In genomic region chr12:110888106-110888505, GRCm38 (mm10) we compare ENCODE assay signal across 9 mouse cellular contexts. TPM values are rescaled to one million over a fixed set of nuclear protein-coding genes. Genes with fewer than 3 reads are reported as not detected.
DNase-seq lines count a peak whose midpoint lies in the region; ATAC-seq and TF ChIP-seq lines count a peak whose summit lies in the region.
"Had no signal": no experiment of that assay in that cellular context is flagged by ENCODE, and none has a peak within 500 bp of the region (broad histone marks: within the 10 kb centered on the region; RNA-seq: fewer than 3 reads in every experiment).

No protein-coding gene starts in this region.

- peaks cover 12% of the 10 kb centered on the region for H3K36me3 ChIP-seq in heart, embryonic 10.5 days
- H3K36me3 ChIP-seq in CH12.LX (replicated peaks in 1 of 2; ENCODE audit: control insufficient read depth in 1 of 2, insufficient read depth in 1 of 2, low read length in 1 of 2) = peaks cover 13 to 39% of the 10 kb centered on the region in 2 experiments
- 0 out of 2 replicates have a peak, but pooled peaks cover 3% of the 10 kb centered on the region for H3K36me3 ChIP-seq in forebrain, postnatal 0 days (ENCODE audit: insufficient read depth)
- peaks cover 6% of the 10 kb centered on the region for H3K36me3 ChIP-seq in liver, postnatal 0 days (replicated peaks; ENCODE audit: insufficient read depth, low read length)

- H3K4me2 ChIP-seq in CH12.LX (ENCODE audit: insufficient read depth, low read depth, poor library complexity, severe bottlenecking) = peak overlapping the region; percentile 92
- H3K4me2 ChIP-seq in forebrain, postnatal 0 days (ENCODE audit: low read depth) = peak overlapping the region; percentile 68
- H3K4me2 ChIP-seq in liver, postnatal 0 days (ENCODE audit: low read depth, low read length) = peak overlapping the region; percentile 94

- WGBS in heart, embryonic 10.5 days = 35% methylated on average over 12 of the region's 12 CpGs
- WGBS in forebrain, postnatal 0 days = 44% methylated on average over 12 of the region's 12 CpGs
- WGBS in liver, postnatal 0 days (ENCODE audit: insufficient replicate concordance) = 18% methylated on average over 12 of the region's 12 CpGs

- intact Hi-C loops in heart, postnatal 36 days (cut with DNase I) = loop anchor here (5.0 kb wide), 1 partner anchor 89 kb away; the partner anchor contains the start of gene Ankrd9

- peak overlapping the region; percentile 76 for H3K9ac ChIP-seq in CH12.LX (ENCODE audit: insufficient read depth, low read depth)
- H3K9ac ChIP-seq in forebrain, postnatal 0 days = peak overlapping the region; percentile 90
- H3K9ac ChIP-seq in liver, postnatal 0 days (replicated peaks) = peak overlapping the region; percentile 86

- DNase-seq in heart, embryonic 10.5 days (ENCODE audit: low spot score) = no peak
- no peak for DNase-seq in heart, postnatal 36 days
- DNase-seq in CH12.LX (ENCODE audit: extremely low read depth) (peak; percentile 32), adipocyte (ENCODE audit: low spot score) (no peak)
- DNase-seq in forebrain, postnatal 0 days = no peak
- no peak for DNase-seq in liver, postnatal 0 days
- DNase-seq in spleen, postnatal 36 days (ENCODE audit: low spot score in 2 of 2) = no peak
- DNase-seq in gastrocnemius, adult 18-20 months (ENCODE audit: low spot score) = no peak
- DNase-seq: lung, postnatal 10 days had no signal

- H3K4me3 ChIP-seq in heart, embryonic 10.5 days = peak overlapping the region; percentile 92
- peak overlapping the region; percentile 64 to 98 (median 98) for H3K4me3 ChIP-seq in CH12.LX (replicated peaks in 1 of 3; ENCODE audit: low read depth in 2 of 3, low read length in 2 of 3, poor library complexity in 1 of 3)
- H3K4me3 ChIP-seq in forebrain, postnatal 0 days (ENCODE audit: low read depth, low read length) = peak overlapping the region; percentile 86
- peak overlapping the region; percentile 80 for H3K4me3 ChIP-seq in liver, postnatal 0 days (ENCODE audit: low read depth, low read length)

- no peak for TF ChIP-seq POLR2A in CH12.LX (IDR thresholded peaks at IDR 0.05; ENCODE audit: low read depth, low read length)

- no peak for TF ChIP-seq CTCF in CH12.LX (conservative IDR thresholded peaks at IDR 0.05 in 1 of 2, IDR thresholded peaks at IDR 0.05 in 1 of 2; ENCODE audit: low read depth in 2 of 2, low read length in 2 of 2)
- no peak for TF ChIP-seq CTCF in forebrain, postnatal 0 days (IDR thresholded peaks at IDR 0.05; ENCODE audit: low read depth)
- TF ChIP-seq CTCF in liver, postnatal 0 days (IDR thresholded peaks at IDR 0.05; ENCODE audit: low read depth) = no peak

- in situ Hi-C loops in CH12.LX (cut with MboI; ENCODE audit: low pct_ligation_motif_present, low pct_unique_long_range_greater_than_20kb, low sequenced_read_pairs) = no loop called here

- peaks cover 19% of the 10 kb centered on the region for H3K4me1 ChIP-seq in heart, embryonic 10.5 days
- peaks cover 8 to 30% of the 10 kb centered on the region in 2 experiments for H3K4me1 ChIP-seq in CH12.LX (ENCODE audit: control insufficient read depth in 1 of 2, insufficient read depth in 2 of 2)
- H3K4me1 ChIP-seq in forebrain, postnatal 0 days (ENCODE audit: insufficient read depth) = peaks cover 7% of the 10 kb centered on the region; the same call in 1 of the 2 replicates
- peaks cover 18% of the 10 kb centered on the region for H3K4me1 ChIP-seq in liver, postnatal 0 days (ENCODE audit: insufficient read depth)

- H3K27ac ChIP-seq in heart, embryonic 10.5 days = peak overlapping the region; percentile 95
- H3K27ac ChIP-seq in CH12.LX (ENCODE audit: insufficient read depth, low read depth) = 0 out of 2 replicates have a peak overlapping the region, but pooled peaks have one; percentile 22
- peak overlapping the region; percentile 54 for H3K27ac ChIP-seq in forebrain, postnatal 0 days (ENCODE audit: low read depth, low read length)
- H3K27ac ChIP-seq in liver, postnatal 0 days (ENCODE audit: low read depth) = peak overlapping the region; percentile 71

- no peaks in the 10 kb centered on the region for H3K9me3 ChIP-seq in heart, embryonic 10.5 days
- H3K9me3 ChIP-seq in CH12.LX (replicated peaks; ENCODE audit: low read length) = peaks cover 5% of the 10 kb centered on the region
- no peaks in the 10 kb centered on the region for H3K9me3 ChIP-seq in forebrain, postnatal 0 days (ENCODE audit: low read length)
- no peaks in the 10 kb centered on the region for H3K9me3 ChIP-seq in liver, postnatal 0 days (ENCODE audit: low read length)

- peaks cover 28% of the 10 kb centered on the region for H3K79me2 ChIP-seq in CH12.LX (replicated peaks; ENCODE audit: control insufficient read depth, extremely low read depth, insufficient read depth, poor library complexity, severe bottlenecking)

- dilution Hi-C loops in CH12.LX (cut with MboI; ENCODE audit: extremely low pct_ligation_motif_present, extremely low pct_unique_long_range_greater_than_20kb, low sequenced_read_pairs) = no loop called here

- no peak for ATAC-seq in forebrain, postnatal 0 days
- no peak for ATAC-seq in liver, postnatal 0 days

- TF ChIP-seq RAD21 in CH12.LX (IDR thresholded peaks at IDR 0.05; ENCODE audit: low read depth, low read length) = no peak

- TF ChIP-seq EP300 in CH12.LX (IDR thresholded peaks at IDR 0.05; ENCODE audit: low read length) = no peak
- no peak for TF ChIP-seq EP300 in liver, postnatal 0 days (IDR thresholded peaks at IDR 0.05; ENCODE audit: low read depth)

- H3K27me3 ChIP-seq in heart, embryonic 10.5 days (ENCODE audit: insufficient read depth, poor library complexity, severe bottlenecking) = no peaks in the 10 kb centered on the region
- H3K27me3 ChIP-seq in CH12.LX (replicated peaks) = no peaks in the 10 kb centered on the region
- H3K27me3 ChIP-seq in forebrain, postnatal 0 days (ENCODE audit: insufficient read depth, low read length) = no peaks in the 10 kb centered on the region
- H3K27me3 ChIP-seq in liver, postnatal 0 days (ENCODE audit: insufficient read depth, low read length) = no peaks in the 10 kb centered on the region

TF ChIP-seq in CH12.LX, 34 proteins besides CTCF, POLR2A, EP300 and RAD21:
- no peak for TF ChIP-seq JUND (conservative IDR thresholded peaks at IDR 0.05; ENCODE audit: low read depth, low read length)
- TF ChIP-seq SIN3A (IDR thresholded peaks at IDR 0.05; ENCODE audit: low read length) = 0 out of 2 replicates have a peak, but pooled peaks have one; percentile 12

RNA-seq across cellular contexts. Expression of gene Cinp, which starts 0.8 kb away (rescaled TPM):
- 83.6 and 94.5 TPM in 2 replicates for polyA plus RNA-seq in heart, embryonic 10.5 days (2016; fragmentation: Nextera tagmentation; extraction: Ambion mirVana)
- total RNA-seq in heart, postnatal 36 days (2021) = 10 to 100 TPM; 34.2 to 34.8 TPM
- total RNA-seq in CH12.LX (2012; rRNA removed) (135 and 161 TPM in 2 replicates), CH12.LX (2014; rRNA removed) (164 and 167 TPM in 2 replicates)
- 114 and 131 TPM in 2 replicates for polyA plus RNA-seq in CH12.LX (2012; ENCODE audit: insufficient read length, low read depth)
- total RNA-seq in forebrain, postnatal 0 days (2014; rRNA removed) = 93.6 and 116 TPM in 2 replicates
- 82.2 and 92.3 TPM in 2 replicates for polyA plus RNA-seq in forebrain, postnatal 0 days (2015; fragmentation: Nextera tagmentation; extraction: Ambion mirVana)
- 30.6 and 34.2 TPM in 2 replicates for polyA plus RNA-seq in liver, postnatal 0 days (2015; fragmentation: Nextera tagmentation; extraction: Ambion mirVana)
- 10 to 100 TPM; 20.8 to 24.9 TPM for total RNA-seq in gastrocnemius, adult 18-20 months (2021)

RNA-seq across cellular contexts. Expression of gene Tecpr2, which starts 1.0 kb away (rescaled TPM):
- polyA plus RNA-seq in heart, embryonic 10.5 days (2016; fragmentation: Nextera tagmentation; extraction: Ambion mirVana) = 3.9 and 4.1 TPM in 2 replicates
- 1 to 10 TPM; 5.1 to 5.6 TPM for total RNA-seq in heart, postnatal 36 days (2021)
- total RNA-seq in CH12.LX (2012; rRNA removed) (6.7 and 7.5 TPM in 2 replicates), CH12.LX (2014; rRNA removed) (2.6 and 3.1 TPM in 2 replicates)
- polyA plus RNA-seq in CH12.LX (2012; ENCODE audit: insufficient read length, low read depth) = 2.8 and 2.9 TPM in 2 replicates
- 20.8 and 25.6 TPM in 2 replicates for total RNA-seq in forebrain, postnatal 0 days (2014; rRNA removed)
- polyA plus RNA-seq in forebrain, postnatal 0 days (2015; fragmentation: Nextera tagmentation; extraction: Ambion mirVana) = 3.4 and 5.6 TPM in 2 replicates
- polyA plus RNA-seq in liver, postnatal 0 days (2015; fragmentation: Nextera tagmentation; extraction: Ambion mirVana) = 0.63 and 1.1 TPM in 2 replicates
- total RNA-seq in gastrocnemius, adult 18-20 months (2021) = 1 to 10 TPM; 2.4 to 2.9 TPM

RNA-seq across cellular contexts. Expression of gene Zfp839, which starts 38.1 kb away (rescaled TPM):
- 4.6 and 6.1 TPM in 2 replicates for polyA plus RNA-seq in heart, embryonic 10.5 days (2016; fragmentation: Nextera tagmentation; extraction: Ambion mirVana)
- total RNA-seq in heart, postnatal 36 days (2021) = 10 to 100 TPM; 11.1 to 11.7 TPM
- total RNA-seq in CH12.LX (2012; rRNA removed) (7.8 and 9.1 TPM in 2 replicates), CH12.LX (2014; rRNA removed) (3.7 and 3.8 TPM in 2 replicates)
- polyA plus RNA-seq in CH12.LX (2012; ENCODE audit: insufficient read length, low read depth) = 8.1 and 9.2 TPM in 2 replicates
- total RNA-seq in forebrain, postnatal 0 days (2014; rRNA removed) = 4.5 and 5.9 TPM in 2 replicates
- polyA plus RNA-seq in forebrain, postnatal 0 days (2015; fragmentation: Nextera tagmentation; extraction: Ambion mirVana) = 0.63 and 2.4 TPM in 2 replicates
- polyA plus RNA-seq in liver, postnatal 0 days (2015; fragmentation: Nextera tagmentation; extraction: Ambion mirVana) = 1.1 and 1.8 TPM in 2 replicates
- 1 to 10 TPM; 6.8 to 8.0 TPM for total RNA-seq in gastrocnemius, adult 18-20 months (2021)

RNA-seq across cellular contexts. Expression of gene Mok, which starts 47.4 kb away (rescaled TPM):
- 3.8 and 4.3 TPM in 2 replicates for polyA plus RNA-seq in heart, embryonic 10.5 days (2016; fragmentation: Nextera tagmentation; extraction: Ambion mirVana)
- total RNA-seq in heart, postnatal 36 days (2021) = 1 to 10 TPM in 1 of 2 experiments, under 1 TPM in 1; 0.75 to 1.1 TPM
- total RNA-seq in CH12.LX (2012; rRNA removed) (5.5 and 9.8 TPM in 2 replicates), CH12.LX (2014; rRNA removed) (5.8 and 7.1 TPM in 2 replicates)
- 9.1 and 11.0 TPM in 2 replicates for polyA plus RNA-seq in CH12.LX (2012; ENCODE audit: insufficient read length, low read depth)
- total RNA-seq in forebrain, postnatal 0 days (2014; rRNA removed) = 12.8 and 20.5 TPM in 2 replicates
- 20.6 and 22.1 TPM in 2 replicates for polyA plus RNA-seq in forebrain, postnatal 0 days (2015; fragmentation: Nextera tagmentation; extraction: Ambion mirVana)
- 0.13 and 0.29 TPM in 2 replicates for polyA plus RNA-seq in liver, postnatal 0 days (2015; fragmentation: Nextera tagmentation; extraction: Ambion mirVana)
- total RNA-seq in gastrocnemius, adult 18-20 months (2021) = under 1 TPM in 1 of 2 experiments, not detected in 1; 0.27 TPM

Comparison
In these comparisons a context has a peak if more than half of its experiments do, and no peak if none do; other contexts are left out.
1. H3K27ac ChIP-seq: peak in every context shown above with its lines; median percentile 95 in heart, embryonic 10.5 days; 71 in liver, postnatal 0 days; 54 in forebrain, postnatal 0 days; 22 in CH12.LX.